Mouse (Mus musculus): ENCODE results near the gene Eomes. TPM values are rescaled to one million over a fixed set of nuclear protein-coding genes. Genes with fewer than 3 reads are reported as not detected.

Gene Eomes
- polyA plus RNA-seq (2015; fragmentation: Nextera tagmentation; extraction: Ambion mirVana), result 0.05 TPM in 1 of 2 replicates, not detected in the other

DNA sequence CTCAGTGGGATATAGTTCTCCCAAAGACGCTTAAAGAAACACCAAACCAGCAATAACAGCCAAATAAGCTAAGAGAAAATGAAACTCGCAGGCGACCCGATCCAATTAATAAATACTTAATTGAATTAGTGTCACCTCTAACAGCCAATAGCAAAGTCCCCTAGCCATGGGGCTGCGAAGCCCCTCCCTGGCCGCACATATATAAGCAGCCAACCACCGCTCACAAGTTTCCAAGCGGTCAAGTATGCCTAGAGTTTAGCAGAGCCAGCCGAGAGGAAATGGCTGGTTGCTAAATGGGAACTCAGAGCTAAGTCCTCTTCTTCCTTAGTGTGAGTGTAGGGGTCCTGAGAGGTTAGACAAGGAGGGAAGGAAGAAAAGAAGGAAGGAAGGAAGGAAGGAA lies at the start of gene Eomes:
Gene Eomes, plus strand, starts transcription at position 252 of the 400 bp plus-strand sequence.

DNA sequence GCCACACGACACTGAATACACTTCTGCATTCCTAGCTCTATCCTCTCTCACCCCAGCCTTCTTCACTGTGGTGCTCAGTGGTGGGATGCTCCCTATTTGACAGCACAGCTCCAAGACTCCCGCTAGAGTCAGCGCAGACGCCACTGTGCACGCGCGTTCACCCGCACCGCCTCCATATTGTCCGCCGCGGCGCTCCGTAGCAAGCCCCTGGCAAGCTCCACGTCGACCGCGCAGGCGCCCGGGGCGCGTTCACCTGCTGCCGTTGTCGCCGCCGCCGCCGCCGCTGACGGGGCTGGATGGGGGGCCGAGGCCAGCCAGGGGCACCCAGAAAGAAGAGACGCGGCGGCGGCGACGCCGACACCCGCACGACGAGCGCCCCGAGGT lies 28.0 kb downstream of the Eomes start, which contains the start of gene Golga4:
Gene Golga4, plus strand, starts transcription at position 248 of the 384 bp plus-strand sequence.

Other genes starting within 250 kb of the Eomes start
- gene Golga4, start 28.1 kb downstream of the Eomes start, polyA plus RNA-seq (2015; fragmentation: Nextera tagmentation; extraction: Ambion mirVana), result 28.5 and 31.2 TPM in 2 replicates
- 3.7 and 3.8 TPM in 2 replicates for gene Itga9, start 128.5 kb downstream of the Eomes start, polyA plus RNA-seq (2015; fragmentation: Nextera tagmentation; extraction: Ambion mirVana)

Measured in neural tube, postnatal 0 days (tissue).